Mouse (Mus musculus) Patski (cell line): Measurements from ENCODE around the gene Slc35g2. TPM values are rescaled to one million over a fixed set of nuclear protein-coding genes. Genes with fewer than 3 reads are reported as not detected.

ENCODE experiments used
- ATAC-seq: fragments of 100-300 bp; one replicate; pipeline ENCODE4 v1.8.0; 2021
- CTCF ChIA-PET: fragments of 350-600 bp; sonication (Branson Sonifier 250); formaldehyde crosslinking; loops from one replicate; lab custom pipeline; 2022; ENCODE audit warnings: inconsistent platforms; lab: Charles Lee
- POLR2A ChIA-PET: fragments of 350-600 bp; sonication (Branson Sonifier 250); formaldehyde crosslinking; loops from one replicate; lab custom pipeline; 2022; ENCODE audit warnings: antibody characterized with exemption, inconsistent platforms; lab: Charles Lee
- DNase-seq: peaks from one replicate; pipeline ENCODE4 v3.0.0-alpha.2; 2011; ENCODE audit warnings: low read depth, low spot score
- H3K27me3 ChIP-seq: fragments of 371-371 bp; one replicate; pipeline ENCODE4 v1.5.1; 2021
- CTCF ChIP-seq: fragments of 100-300 bp; IDR thresholded peaks from one replicate; pipeline ENCODE4 v1.5.1; 2021
- in situ Hi-C: fragments of 300-500 bp; cut with MboI; formaldehyde crosslinking; loops from 3 replicates; pipeline ENCODE4 v1.11.1; 2018; ENCODE audit warnings: low pct_unique_long_range_greater_than_20kb, mixed read lengths
- polyA plus RNA-seq: library from polyadenylated mRNA; unstranded; gene quantifications from one replicate; pipeline ENCODE4 v1.2.3, GENCODE M21; 2021

Gene Slc35g2
- polyA plus RNA-seq, 1 experiment from 2014 or later, result 0.77 TPM

- no peak for DNase-seq
- no peaks in the 10 kb centered on the region for H3K27me3 ChIP-seq
- in situ Hi-C loops, result no loop called here
- no peak for ATAC-seq
- TF ChIP-seq CTCF, result no peak
- CTCF ChIA-PET, result interaction anchor here (1.8 kb wide), 1 partner anchor 14 kb away, joined by 5 read pairs; the partner anchor contains the start of gene Nck1
- POLR2A ChIA-PET, result interaction anchor here (0.7 kb wide), 1 partner anchor 66 kb away, joined by 5 read pairs; no protein-coding TSS in a partner anchor
Measured at GRCm38 (mm10) chr9:100560251-100560890, 10.5 kb downstream of the Slc35g2 start.

DNA sequence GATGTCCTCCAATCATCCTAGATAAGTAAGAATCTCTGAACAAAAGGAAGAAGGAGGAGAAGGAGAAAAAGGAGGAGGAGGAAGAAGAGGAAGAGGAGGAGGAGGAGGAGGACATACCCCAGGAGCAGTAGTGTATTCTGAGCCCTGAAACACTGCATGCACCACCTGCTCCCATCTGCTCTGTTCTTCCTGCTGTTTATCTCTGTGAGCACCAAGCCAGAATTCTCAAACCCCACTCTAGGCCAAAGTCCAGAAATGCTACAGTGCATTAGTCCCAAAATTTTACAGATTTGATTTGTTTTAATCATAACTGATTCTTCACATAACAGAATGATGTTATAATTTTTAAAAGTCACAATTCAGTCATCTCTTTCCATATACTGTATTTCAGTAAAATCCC is 11.9 kb downstream of the Slc35g2 start:
- no peak for TF ChIP-seq CTCF
- H3K27me3 ChIP-seq, result no peaks in the 10 kb centered on the region
- ChIA-PET CTCF (no interaction called here), POLR2A (no interaction called here)
- in situ Hi-C loops, result no loop called here
- DNase-seq, result no peak
- no peak for ATAC-seq

- H3K27me3 ChIP-seq, result no peaks in the 10 kb centered on the region
- ATAC-seq (no peak), DNase-seq (no peak)
- POLR2A ChIA-PET, result interaction anchor here (0.6 kb wide), 1 partner anchor 85 kb away, joined by 3 read pairs; no protein-coding TSS in a partner anchor
- in situ Hi-C loops, result no loop called here
- CTCF ChIA-PET, result interaction anchor here (0.6 to 1.1 kb wide), 2 partner anchors 11 to 176 kb away, joined by 3 to 4 read pairs; no protein-coding TSS in a partner anchor
- TF ChIP-seq CTCF, result no peak
Measured at GRCm38 (mm10) chr9:100558023-100558573, 12.8 kb downstream of the Slc35g2 start.

DNA sequence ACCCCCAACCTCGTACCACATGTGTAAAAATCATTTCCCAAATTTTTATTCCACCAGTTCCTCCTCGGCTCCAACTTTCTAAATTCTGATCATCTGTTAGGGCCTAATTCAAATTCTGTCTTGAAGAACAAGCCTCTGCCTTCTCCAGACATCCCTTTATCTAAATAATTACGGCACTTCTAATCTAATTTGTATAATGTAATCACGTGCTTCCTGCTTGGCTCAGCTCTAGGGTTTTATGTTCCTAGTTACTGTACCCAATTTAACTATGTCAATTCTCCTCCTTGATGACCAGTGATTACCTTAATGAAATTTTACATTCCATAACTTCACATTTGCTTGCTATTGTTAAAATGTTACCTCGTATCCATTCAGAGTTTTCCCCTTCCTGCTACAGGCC is 15.2 kb downstream of the Slc35g2 start:
- in situ Hi-C loops, result no loop called here
- ChIA-PET POLR2A (interaction anchor here (1.2 kb wide), 1 partner anchor 86 kb away, joined by 4 read pairs; no protein-coding TSS in a partner anchor), CTCF (interaction anchor here (1.4 kb wide), 1 partner anchor 87 kb away, joined by 5 read pairs; no protein-coding TSS in a partner anchor)
- DNase-seq (no peak), ATAC-seq (no peak)
- no peak for TF ChIP-seq CTCF
- H3K27me3 ChIP-seq, result no peaks in the 10 kb centered on the region

- ATAC-seq (no peak), DNase-seq (no peak)
- in situ Hi-C loops, result loop anchor here (5.0 kb wide), 2 partner anchors 94 to 96 kb away; no protein-coding TSS in a partner anchor
- H3K27me3 ChIP-seq, result no peaks in the 10 kb centered on the region
- POLR2A ChIA-PET, result interaction anchor here (0.7 to 1.1 kb wide), 2 partner anchors 94 to 110 kb away, joined by 4 to 5 read pairs; no protein-coding TSS in a partner anchor
- CTCF ChIA-PET, result interaction anchor here (0.8 to 9.1 kb wide), 3 partner anchors 26 to 95 kb away, joined by 3 to 67 read pairs (median 3); no protein-coding TSS in a partner anchor
- peak; percentile 56 for TF ChIP-seq CTCF
Measured at GRCm38 (mm10) chr9:100548313-100548712, 22.6 kb downstream of the Slc35g2 start.

DNA sequence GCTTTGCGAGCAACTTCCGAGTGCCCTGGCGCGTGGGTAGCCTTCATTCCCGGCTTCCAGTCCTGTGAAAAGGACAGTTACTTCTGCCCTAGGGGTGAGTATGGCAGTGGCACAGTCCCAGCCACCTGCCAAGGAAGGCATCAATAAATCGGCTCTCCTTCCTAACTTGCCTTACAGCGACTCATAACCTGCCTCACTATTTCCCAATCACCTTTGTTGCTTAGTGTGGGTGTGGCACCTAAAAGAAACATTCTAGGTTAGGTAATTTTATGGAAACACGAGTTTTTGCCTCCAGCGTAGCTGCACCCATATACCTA is 24.3 kb downstream of the Slc35g2 start:
- no peaks in the 10 kb centered on the region for H3K27me3 ChIP-seq
- ChIA-PET POLR2A (interaction anchor here (1.0 to 2.9 kb wide), 2 partner anchors 36 to 96 kb away, joined by 3 to 28 read pairs; no protein-coding TSS in a partner anchor), CTCF (interaction anchor here (0.6 to 9.1 kb wide), 9 partner anchors 8 to 96 kb away, joined by 3 to 67 read pairs (median 4); no protein-coding TSS in a partner anchor)
- ATAC-seq (peak; percentile 26), DNase-seq (no peak)
- TF ChIP-seq CTCF, result no peak
- in situ Hi-C loops, result loop anchor here (5.0 kb wide), 2 partner anchors 94 to 96 kb away; no protein-coding TSS in a partner anchor

- ChIA-PET POLR2A (interaction anchor here (1.0 to 2.9 kb wide), 2 partner anchors 36 to 96 kb away, joined by 3 to 28 read pairs; no protein-coding TSS in a partner anchor), CTCF (interaction anchor here (0.6 to 9.1 kb wide), 16 partner anchors 9 to 370 kb away, joined by 3 to 67 read pairs (median 4); no protein-coding TSS in a partner anchor)
Measured at GRCm38 (mm10) chr9:100545715-100546593, 24.9 kb downstream of the Slc35g2 start, which contains the start of gene Nck1. TSS of gene Nck1 (minus strand) at chr9:100546134.

DNA sequence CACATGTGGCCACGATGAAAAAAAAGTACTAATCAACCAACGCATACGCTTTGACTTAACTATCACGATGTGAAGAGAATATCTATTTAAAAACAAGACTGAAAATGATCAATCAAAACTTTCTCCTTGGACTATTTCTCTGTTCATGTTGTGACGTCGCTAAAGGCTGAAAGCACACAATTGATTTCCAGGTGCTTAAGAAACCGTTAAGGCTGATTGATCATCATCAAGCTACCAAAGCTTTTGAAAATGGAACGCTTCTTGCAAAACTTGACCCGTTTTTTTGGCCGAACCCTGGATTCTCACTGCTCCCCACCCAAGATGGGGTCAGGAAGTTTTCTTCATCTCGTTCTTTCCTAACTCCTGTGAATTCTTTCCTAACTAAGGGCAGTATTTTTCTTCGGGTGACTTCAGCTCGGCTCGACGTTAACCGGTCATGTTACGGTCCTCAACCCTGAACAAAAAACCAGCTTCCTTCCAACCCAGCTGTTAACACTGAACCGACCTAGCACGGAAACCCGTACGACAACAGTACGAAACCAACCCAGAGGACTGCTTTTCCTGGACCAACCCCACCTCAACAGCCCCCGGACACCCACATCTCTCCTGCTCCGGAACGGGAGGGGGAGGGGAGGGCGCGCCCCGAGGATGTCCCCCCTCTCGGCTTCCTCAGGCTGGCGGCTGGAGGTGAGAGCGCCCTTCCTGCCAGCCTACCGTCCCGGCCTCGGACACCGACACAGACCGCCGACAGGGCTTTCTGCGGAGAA is 25.8 kb downstream of the Slc35g2 start:
- POLR2A ChIA-PET, result interaction anchor here (0.6 to 2.9 kb wide), 2 partner anchors 27 to 97 kb away, joined by 3 to 28 read pairs; no protein-coding TSS in a partner anchor
- CTCF ChIA-PET, result interaction anchor here (0.7 to 9.1 kb wide), 12 partner anchors 8 to 371 kb away, joined by 3 to 67 read pairs (median 4); no protein-coding TSS in a partner anchor
- in situ Hi-C loops, result loop anchor here (5.0 kb wide), 2 partner anchors 93 to 97 kb away; no protein-coding TSS in a partner anchor
- no peak for TF ChIP-seq CTCF
- ATAC-seq, result peak; percentile 9
- no peak for DNase-seq
- H3K27me3 ChIP-seq, result no peaks in the 10 kb centered on the region

More at GRCm38 (mm10) chr9:100545715-100546593, 24.9 kb downstream of the Slc35g2 start, which contains the start of gene Nck1:
- no peaks in the 10 kb centered on the region for H3K27me3 ChIP-seq
- ATAC-seq, result peak; percentile 100
- in situ Hi-C loops, result loop anchor here (5.0 kb wide), 2 partner anchors 94 to 96 kb away; no protein-coding TSS in a partner anchor
- DNase-seq, result peak; percentile 67
- peak; percentile 99 for TF ChIP-seq CTCF
